Mouse (Mus musculus): ENCODE data around the gene Ccr6. TPM values are rescaled to one million over a fixed set of nuclear protein-coding genes. Genes with fewer than 3 reads are reported as not detected.

Gene Ccr6
- total RNA-seq, 2 experiments from 2014 or later, result not detected

DNA sequence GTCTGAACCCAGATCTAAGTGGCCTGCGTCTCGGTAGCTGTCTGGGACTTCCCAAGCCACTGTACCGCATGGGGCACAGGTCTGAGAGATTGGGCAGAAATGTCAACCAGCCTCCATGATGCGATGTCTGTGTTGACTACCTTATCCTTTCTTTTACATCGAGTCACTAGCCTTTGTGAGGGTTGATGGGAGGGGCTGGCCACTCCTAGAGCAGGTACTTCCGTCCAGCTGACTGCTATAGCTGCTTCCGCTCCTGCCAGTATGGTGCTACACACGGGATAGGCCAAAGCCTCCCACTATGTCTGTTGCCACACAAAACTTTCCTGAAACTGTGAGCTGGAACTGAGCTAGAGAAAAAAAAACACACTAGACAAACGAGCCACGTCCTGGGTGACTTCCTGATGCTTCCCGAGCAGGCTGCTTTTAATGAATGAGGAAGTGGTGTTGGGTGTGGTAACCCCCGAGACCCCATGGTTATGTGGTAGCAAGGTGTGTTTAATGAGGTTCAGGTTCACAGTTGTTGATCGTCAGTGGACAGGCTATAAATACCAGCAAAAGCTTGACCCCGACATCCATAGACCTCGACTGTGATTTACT is 2.1 kb upstream of the Ccr6 start:
- no peak for DNase-seq (ENCODE audit: low spot score in 2 of 2)

DNA sequence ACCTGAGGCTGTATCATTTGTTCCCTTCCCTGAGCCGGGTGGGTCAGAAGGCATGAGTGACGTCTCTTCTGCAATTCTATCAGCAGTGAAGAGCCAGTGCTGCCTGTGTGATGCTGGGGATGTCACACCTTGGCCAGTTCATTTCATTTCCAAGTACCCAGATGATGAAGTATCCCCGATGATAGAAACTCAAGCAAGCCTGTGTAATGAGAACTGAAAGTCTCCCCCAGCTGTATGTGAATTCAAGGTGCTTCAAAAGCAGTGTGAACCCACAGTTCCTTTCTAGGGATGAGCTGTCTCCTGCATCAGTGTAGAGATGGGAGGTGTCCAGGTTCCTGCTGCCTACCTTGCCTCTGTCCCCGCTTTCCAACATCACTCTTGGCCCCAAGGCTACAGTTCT is 1.3 kb upstream of the Ccr6 start:
- DNase-seq (ENCODE audit: low spot score in 2 of 2), result no peak

DNA sequence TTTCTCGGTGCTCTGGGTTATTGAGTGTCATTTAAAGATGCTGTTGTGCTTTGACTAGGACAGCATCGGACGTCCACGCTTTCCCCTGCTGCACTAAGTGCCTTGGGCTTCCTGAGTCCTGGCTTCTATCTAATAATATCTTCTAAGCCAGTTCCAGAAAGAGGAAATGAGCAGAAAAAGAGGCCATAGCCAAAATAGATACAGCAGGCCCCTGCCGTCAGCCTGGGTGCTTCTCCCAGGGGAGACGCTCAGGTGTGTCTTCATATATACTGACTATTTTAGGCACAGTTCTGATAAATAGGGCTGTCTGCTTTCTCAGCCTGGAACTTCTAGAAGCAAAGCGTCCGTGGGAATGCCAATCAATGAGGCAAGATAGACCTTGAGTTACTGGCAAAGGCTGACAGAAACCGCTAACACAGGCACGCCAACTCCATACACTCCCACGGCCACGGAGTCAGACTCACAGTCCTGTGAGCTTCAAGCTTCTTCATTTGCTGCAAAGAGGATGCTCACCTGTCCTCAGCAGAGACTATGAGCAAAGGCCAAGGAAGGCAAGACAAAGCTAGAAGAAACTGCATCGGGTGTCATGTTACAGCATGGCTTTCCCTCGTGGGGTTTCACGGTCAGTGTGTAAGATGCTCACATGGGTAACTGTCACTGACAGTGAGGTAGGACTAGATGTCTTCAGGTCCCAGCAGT is 2.3 kb downstream of the Ccr6 start:
- no peak for DNase-seq (ENCODE audit: low spot score in 2 of 2)

DNA sequence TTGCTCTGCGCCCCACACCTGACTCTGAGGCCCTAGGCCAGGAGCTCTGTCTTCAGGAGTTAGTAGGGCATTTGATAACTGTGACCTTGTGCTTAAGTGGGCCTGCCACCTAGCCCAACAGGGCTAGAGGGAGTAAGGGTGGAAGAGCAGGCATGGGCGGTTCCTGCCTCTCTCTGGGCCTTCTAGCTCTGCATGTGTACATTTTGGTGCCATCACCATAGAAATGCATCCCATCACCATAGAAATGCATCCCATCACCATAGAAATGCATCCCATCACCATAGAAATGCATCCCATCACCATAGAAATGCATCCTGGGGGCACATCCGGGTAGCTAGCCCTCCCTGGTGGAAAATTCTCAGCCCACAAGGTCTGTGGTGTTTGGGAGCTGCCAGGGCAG is 3.7 kb downstream of the Ccr6 start:
- no peak for DNase-seq (ENCODE audit: low spot score in 2 of 2)

DNA sequence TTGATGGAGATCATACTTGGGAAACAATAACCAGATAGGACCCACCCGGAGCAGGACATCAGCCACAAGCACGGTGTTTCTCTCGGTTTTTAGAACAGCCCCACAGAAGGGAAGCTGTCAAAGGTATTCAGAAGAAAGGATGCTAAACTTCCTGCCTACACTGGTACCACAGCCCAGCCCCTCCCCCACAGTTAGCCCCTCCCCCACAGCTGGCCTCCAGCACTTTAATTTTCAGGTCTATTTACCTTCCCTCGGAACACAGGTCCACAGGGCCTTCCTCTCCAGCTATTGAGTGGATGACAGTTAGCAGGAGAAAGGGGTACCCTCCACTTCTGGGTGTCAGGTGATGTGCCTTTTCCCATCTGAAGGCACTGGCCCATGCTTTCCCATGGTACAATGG is 4.7 kb downstream of the Ccr6 start:
- DNase-seq (ENCODE audit: low spot score in 2 of 2), result no peak

DNA sequence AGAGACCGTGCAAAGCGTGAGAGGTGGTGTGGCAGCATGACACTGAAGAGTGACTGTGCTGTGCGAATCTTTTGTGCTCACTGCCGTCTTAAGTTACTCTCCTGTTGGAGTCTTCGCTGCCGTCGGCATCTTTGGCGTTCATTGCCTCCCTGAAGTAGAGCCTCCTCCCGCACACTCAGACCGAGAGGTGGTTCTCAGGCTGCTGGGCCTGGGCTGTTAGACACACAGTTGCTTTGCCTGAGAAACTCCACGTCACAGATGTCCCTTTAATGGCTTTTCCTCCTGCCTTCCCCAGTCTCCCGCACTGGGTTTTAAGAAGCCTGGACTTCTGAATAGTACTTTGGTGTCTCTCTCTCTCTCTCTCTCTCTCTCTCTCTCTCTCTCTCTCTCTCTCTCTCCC is 5.8 kb downstream of the Ccr6 start:
- DNase-seq (ENCODE audit: low spot score in 2 of 2), result no peak

DNA sequence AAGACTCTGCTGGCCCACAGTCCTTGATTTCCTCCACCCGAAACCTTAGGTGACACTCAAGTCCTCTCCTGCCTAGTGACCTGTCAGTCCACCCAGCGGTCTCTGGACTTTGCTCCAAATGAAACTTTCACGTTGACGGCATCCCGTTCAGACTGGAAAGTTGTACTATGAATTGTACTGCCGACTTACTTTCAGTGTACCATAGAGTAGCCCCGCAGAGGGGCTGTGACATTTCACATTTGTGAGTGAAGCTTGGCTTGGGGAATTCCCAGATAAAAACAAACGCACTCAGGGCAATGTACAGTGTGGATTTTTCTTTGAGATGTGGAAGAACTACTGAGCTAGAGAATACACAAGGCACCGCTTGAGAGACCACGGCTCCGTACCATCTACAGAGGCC is 6.3 kb downstream of the Ccr6 start:
- DNase-seq (ENCODE audit: low spot score in 2 of 2), result no peak

DNA sequence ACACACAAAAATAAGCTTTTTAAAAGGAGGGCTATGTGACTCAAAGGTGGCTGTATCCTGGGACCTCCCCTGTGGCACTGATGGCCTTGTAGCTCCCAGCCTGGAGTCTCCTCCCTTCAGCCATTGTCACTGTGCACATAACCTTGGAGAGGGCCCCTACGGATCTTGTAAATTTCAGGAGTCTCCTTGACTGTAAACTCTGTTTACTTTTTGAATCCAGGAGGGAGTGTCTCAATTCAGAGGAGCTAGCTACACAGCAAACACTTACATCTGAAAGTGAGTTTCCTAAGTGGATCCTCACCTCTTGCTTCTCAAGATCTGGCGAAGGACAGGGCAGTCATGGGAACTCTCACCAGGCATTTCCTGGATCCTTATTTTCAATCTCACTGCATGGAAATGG is 8.3 kb downstream of the Ccr6 start:
- no peak for DNase-seq (ENCODE audit: low spot score in 2 of 2)

DNA sequence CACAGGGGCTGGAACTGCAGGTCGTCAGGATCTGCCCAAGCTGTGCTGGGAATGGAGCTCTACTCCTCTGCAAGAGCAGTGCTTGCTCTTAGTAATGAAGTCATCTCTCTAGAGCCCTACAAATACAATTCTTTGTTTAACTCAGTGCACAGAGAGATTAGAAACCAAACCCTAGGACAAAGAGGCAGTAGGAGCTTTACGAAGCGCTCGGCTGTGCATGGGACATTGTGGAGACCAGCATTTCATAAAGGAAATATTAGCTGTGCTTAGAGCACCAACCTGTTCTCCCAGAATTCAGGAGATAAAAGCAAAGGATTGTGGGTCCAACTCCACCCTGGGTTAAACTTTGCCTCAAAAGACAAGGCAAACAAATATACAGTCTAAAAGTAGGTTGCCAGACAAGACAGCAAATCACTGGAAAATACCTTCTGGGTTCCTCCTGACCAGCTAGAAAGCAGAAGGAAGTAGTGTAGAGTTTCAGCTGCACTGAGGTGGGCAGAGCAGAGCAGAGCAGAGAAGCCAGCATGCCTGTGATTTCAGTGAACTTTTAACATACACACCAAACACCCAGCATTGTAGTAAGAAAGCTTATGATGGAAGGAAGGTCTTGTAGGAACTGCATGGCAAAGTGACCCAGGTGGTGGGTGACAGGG is 10.4 kb downstream of the Ccr6 start:
- no peak for DNase-seq (ENCODE audit: low spot score in 2 of 2)

DNA sequence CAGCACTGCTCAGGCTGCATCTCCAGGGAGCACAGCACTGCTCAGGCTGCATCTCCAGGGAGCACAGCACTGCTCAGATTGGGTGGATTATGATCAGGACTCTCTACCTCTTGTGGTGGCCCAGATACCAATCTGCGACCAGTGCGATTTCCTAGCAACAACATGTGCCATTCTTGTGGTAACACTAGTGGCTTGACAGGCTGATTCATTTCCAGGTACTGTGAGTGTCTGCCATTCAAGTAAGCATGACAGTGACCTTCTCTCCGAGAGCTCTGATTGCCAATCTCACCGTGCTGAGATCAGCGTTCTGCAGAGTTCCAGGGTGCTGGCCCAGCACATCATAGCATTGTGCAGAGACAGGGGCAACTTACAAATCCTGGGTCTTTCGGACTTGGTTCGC is 15.9 kb downstream of the Ccr6 start:
- no peak for DNase-seq (ENCODE audit: low spot score in 2 of 2)

DNA sequence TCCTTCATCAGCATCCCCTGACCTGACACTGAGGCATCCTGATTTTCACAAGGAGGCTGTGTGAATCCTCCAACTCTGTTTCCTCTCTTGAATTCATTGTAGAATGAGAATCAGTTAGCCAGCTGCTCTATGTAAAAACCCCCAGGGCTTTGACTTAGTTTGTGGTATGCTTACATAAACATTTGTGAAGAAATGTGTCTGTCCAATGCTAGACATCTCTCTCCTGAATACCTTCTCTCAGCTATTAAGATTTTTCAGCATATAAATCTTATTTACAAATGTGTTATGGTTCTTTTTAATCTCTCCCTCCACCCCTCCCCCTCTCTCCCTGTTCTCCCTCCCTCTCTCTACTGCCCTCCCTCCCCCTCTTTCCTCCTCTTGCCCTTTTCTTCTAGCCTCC is 18.4 kb downstream of the Ccr6 start:
- no peak for DNase-seq (ENCODE audit: low spot score in 2 of 2)

DNA sequence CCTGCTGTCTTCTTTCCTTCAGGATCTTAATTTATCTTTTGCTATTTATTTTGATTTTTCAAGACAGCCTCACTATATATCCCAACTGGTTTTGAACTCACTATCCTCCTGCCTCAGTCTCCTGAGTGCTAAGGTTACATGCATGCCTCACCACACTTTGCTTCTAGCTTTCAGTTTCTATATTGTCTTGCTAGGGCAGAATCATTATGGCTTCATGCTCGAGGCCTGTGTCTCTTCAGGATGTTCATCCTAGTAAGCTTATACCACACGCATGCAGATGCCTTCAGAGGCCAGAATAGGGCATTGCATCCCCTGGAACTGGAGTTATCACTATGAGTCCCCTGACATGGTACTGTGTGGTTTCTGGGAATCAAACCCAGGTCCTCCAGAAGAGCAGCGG is 19.1 kb downstream of the Ccr6 start:
- no peak for DNase-seq (ENCODE audit: low spot score in 2 of 2)

DNA sequence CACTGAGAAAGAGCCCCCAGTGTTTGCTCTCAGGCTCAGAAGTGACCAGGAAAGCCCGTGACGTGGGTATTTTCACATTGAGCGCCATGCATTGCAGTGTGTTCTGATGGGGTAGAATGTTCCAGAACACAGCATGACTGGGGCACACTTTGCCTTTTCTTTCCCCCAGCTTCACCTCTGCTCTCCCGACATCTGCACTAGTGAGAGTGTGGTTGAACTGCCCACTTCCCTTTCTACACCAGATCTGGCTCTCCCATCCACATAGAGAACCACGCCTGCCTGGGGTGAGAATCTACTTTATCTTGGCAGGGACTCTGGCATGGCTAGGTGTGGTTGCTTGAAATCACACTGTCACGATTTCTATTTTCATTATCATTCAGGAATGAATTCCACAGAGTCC is 19.7 kb downstream of the Ccr6 start:
- no peak for DNase-seq (ENCODE audit: low spot score in 2 of 2)

DNA sequence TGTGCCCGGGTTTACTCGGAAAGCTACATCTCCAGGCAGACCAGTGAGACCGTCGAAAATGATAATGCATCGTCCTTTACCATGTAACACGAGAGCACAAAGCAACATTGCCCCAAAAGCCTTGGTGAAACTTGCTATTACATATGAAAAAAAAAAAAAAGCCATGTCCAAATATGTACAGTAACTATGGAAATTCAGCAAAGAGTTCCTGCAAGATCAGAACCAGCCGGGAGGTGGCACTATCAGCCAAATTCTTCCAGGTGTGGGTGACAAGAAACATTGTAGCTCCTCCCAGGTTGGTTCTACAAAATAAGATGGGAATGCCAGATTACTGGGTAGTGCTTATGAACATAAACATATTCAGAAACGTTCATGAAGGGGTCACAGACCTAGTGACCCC is 21.1 kb downstream of the Ccr6 start:
- DNase-seq (ENCODE audit: low spot score in 2 of 2), result no peak

DNA sequence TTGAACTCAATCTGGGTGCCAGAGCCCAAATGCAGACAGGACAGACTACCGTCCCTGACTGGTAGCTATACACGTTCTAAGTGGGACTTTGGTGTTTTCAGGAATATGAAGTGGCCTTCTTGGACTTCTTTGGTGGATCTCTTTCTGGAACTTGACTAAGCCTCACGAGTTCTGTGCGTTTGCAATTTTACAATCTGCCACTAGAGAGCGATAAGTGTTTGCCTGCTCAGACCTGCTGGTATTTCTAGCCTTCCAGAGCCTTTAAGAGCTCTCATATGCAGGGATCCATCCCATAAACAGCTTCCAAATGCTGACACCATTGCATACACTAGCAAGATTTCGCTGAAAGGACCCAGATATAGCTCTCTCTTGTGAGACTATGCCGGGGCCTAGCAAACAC is 28.8 kb downstream of the Ccr6 start:
- peak in 1 of 2 experiments; percentile 29 for DNase-seq (ENCODE audit: low spot score in 2 of 2)

DNA sequence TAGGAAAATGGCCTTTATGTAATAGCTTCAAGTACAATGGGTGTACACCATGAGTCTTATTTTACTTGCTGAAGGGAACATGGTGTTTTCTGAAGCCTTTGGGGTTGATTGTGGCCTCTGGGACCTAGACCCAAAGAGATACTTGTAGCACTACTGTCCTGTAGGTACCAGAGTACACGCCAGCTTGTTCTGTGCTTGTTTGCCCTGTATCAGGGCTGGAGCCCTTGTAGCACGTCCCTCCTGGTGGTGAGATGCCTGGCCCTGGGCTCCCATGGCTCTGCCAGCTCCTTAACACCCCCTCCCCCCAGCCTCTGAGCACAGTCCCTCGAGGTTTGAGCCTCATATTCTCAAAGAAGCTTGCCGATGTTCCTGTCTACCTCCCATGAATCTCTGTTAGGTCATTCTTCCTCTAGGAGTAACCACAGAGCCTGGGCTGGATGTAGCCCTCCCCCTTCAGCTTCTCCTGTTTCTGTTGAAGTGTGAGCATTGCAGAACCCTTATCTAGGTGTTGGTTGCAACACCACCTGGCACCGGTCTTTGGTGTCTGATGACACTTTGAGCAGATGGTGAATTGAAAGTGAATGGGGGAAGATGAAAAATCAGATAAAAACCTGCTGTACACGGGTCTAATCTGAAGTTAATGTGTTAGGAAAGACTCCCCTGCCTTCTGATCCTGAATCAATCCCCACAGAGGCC is 36.4 kb downstream of the Ccr6 start:
- DNase-seq (ENCODE audit: low spot score in 2 of 2), result no peak

DNA sequence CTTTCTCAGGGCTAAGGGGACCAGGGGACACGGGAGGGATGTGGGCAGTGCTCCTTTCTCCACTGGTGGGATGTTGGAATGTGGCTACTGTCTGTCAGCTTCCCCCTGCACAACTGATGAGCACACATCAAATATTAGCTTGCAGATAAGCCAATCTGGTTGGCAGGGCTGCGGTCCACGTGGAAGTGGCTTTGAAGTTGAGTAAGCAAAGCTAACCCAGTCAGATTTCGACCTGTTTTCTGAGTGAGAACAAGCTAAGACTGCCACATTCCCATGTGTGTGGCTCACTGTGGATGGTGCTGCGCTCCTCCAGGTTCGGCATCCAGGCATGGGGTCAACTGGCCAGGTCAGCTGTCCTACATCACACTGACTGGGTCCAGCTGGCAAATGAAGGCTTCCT is 37.1 kb downstream of the Ccr6 start:
- no peak for DNase-seq (ENCODE audit: low spot score in 2 of 2)

DNA sequence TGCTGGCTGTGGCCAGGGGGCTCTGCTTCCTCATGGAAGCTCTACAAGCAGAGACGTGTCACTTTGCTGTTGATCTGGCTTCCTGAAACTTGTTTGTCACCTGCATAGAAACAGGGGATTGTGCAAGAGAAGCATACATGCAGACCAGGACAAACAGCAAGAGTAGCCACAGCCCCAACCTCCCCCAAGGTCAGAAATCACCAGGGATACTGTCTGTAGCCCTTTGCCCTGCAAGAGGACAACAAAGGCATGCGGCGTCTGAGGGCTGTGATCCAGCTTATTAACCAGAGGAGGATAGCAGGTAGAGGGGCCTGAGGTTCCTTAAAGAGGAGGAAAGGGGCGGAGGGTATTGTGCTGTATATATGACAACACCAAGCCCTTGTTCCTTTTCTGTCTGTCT is 40.2 kb downstream of the Ccr6 start:
- DNase-seq (ENCODE audit: low spot score in 2 of 2), result no peak

DNA sequence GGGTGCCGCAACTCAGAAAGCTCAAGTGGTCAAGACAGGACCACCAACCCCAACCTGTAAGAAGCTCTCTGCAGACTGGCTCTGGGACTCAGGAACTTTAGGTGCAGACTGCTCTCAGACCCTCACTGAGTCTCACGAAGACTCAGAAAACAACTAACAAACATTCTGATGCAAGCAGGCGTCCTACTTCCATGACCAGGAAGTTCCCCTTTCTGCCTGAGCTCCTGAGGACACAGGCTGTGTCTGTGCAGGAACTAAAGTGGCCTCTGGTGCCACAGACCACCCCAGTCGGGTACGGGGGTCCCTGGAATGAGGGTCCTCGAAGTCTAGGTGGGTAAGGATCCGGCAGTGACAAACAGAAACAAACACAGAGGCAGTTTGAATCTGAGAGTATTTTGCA is 40.8 kb downstream of the Ccr6 start:
- DNase-seq (ENCODE audit: low spot score in 2 of 2), result no peak

DNA sequence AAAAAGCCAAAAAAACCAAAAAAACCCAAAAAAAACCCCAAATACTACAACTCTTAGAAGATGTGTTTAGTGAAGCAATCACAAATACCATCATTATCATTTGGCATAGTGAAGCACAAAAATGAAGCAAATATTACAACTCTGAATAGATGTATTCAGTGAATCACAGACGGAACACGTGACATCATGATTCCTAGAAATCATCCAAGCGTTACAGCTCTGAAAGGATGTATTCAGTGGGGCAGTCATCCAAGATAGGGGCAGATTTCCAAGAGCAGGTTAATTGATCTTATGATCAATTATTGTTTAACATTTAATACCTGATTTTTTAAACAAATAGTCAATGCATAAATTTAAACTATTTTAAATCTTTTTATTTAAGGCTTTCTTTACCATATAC is 41.4 kb downstream of the Ccr6 start:
- no peak for DNase-seq (ENCODE audit: low spot score in 2 of 2)

DNA sequence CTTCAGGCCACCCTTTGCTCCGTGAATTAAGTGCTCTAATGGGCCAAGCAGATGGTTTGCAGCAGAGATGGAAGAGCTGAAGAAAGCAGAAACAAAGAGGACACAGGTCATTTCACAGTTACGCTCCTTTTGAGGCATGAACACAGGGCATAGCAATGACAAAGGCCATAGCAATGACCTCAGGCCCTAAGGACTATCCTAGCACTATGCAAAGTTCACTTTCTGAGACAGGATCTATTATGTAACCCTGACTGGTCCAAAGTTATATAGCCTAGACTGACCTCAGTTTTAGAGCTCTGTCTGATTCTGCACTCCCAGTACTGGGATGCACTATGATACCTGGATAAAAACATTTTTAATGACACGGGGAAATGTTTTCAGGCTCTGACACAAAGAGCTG is 42.5 kb downstream of the Ccr6 start:
- DNase-seq (ENCODE audit: low spot score in 2 of 2), result no peak

DNA sequence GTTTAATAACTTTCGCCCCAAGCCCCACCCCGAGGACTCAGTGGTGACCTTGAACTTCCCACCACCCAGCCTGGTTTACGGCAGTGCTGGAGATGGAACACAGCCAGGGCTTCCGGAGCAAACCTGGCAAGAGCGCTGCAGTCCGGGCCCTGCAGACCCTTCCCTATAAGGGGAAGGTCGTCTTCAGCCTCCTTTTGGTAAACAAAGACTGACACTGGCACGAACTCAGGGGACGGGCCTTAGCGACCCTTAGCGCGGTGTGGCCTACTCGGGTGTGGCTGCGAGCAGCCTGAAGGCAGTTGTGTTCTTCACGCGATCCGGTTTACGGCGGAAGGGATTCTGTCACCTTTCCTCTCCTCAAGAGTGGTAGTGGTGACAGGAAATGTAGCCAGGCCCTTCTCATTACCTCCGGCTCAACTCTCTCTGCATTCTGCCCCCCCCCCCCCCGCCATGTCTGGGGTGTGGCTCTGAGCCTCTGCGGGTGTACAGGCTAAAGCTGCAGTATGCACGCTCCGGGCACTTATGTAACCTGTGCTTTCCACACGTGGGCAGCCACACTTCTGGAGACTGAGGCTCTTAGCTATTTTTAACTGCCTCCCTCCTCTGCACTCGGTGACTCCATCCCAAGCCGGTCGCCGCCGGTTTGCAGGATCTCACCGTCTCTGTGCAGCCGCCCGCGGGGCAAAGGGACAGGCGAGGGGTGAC is 47.1 kb downstream of the Ccr6 start, which contains the start of gene Mpc1:
TSS of gene Mpc1 (plus strand) at position 84 of the 705 bp plus-strand sequence.
- peak; percentile 59 to 73 for DNase-seq (ENCODE audit: low spot score in 2 of 2)

All from gastrocnemius, postnatal 4 days (tissue).